10 mouse cellular contexts compared by ENCODE assay signal in genomic region chr11:96300354-96301063, GRCm38 (mm10). TPM values are rescaled to one million over a fixed set of nuclear protein-coding genes. Genes with fewer than 3 reads are reported as not detected.
DNase-seq lines count a peak whose midpoint lies in the region; ATAC-seq and TF ChIP-seq lines count a peak whose summit lies in the region.
"Had no signal": no experiment of that assay in that cellular context is flagged by ENCODE, and none has a peak within 500 bp of the region (broad histone marks: within the 10 kb centered on the region; RNA-seq: fewer than 3 reads in every experiment).

No protein-coding gene starts in this region.

- no peaks in the 10 kb centered on the region for H3K4me1 ChIP-seq in liver, postnatal 0 days (ENCODE audit: insufficient read depth)
- peaks cover 4% of the 10 kb centered on the region for H3K4me1 ChIP-seq in hindbrain, embryonic 13.5 days (replicated peaks)
- H3K4me1 ChIP-seq in kidney, embryonic 16.5 days (ENCODE audit: insufficient read depth, low read length), result peaks cover 74% of the 10 kb centered on the region
- peaks cover 67% of the 10 kb centered on the region for H3K4me1 ChIP-seq in neural tube, embryonic 15.5 days

- no peak overlapping the region for H3K27ac ChIP-seq in liver, postnatal 0 days (ENCODE audit: low read depth)
- H3K27ac ChIP-seq in hindbrain, embryonic 13.5 days, result peak overlapping the region; percentile 100
- H3K27ac ChIP-seq in kidney, embryonic 16.5 days (ENCODE audit: low read length), result peak overlapping the region; percentile 99
- H3K27ac ChIP-seq in neural tube, embryonic 15.5 days (replicated peaks), result peak overlapping the region; percentile 99
- H3K27ac ChIP-seq: left cerebral cortex, adult 2 months had no signal

- no peak overlapping the region for H3K4me2 ChIP-seq in liver, postnatal 0 days (ENCODE audit: low read depth, low read length)
- H3K4me2 ChIP-seq in hindbrain, embryonic 13.5 days, result peak overlapping the region; percentile 83
- peak overlapping the region; percentile 90 for H3K4me2 ChIP-seq in kidney, embryonic 16.5 days (replicated peaks; ENCODE audit: low read depth, low read length)
- peak overlapping the region; percentile 87 for H3K4me2 ChIP-seq in neural tube, embryonic 15.5 days

- H3K9ac ChIP-seq in liver, postnatal 0 days (replicated peaks), result no peak overlapping the region
- H3K9ac ChIP-seq in hindbrain, embryonic 13.5 days, result peak overlapping the region; percentile 99
- H3K9ac ChIP-seq in kidney, embryonic 16.5 days (replicated peaks; ENCODE audit: low read length), result peak overlapping the region; percentile 98
- peak overlapping the region; percentile 83 for H3K9ac ChIP-seq in neural tube, embryonic 15.5 days (replicated peaks)

- H3K36me3 ChIP-seq in liver, postnatal 0 days (replicated peaks; ENCODE audit: insufficient read depth, low read length), result no peaks in the 10 kb centered on the region
- H3K36me3 ChIP-seq in hindbrain, embryonic 13.5 days, result no peaks in the 10 kb centered on the region
- H3K36me3 ChIP-seq in kidney, embryonic 16.5 days (ENCODE audit: insufficient read depth, low read length), result peaks cover 5% of the 10 kb centered on the region; the same call in 1 of the 2 replicates
- H3K36me3 ChIP-seq in neural tube, embryonic 15.5 days, result no peaks in the 10 kb centered on the region

- no peak for TF ChIP-seq EP300 in liver, postnatal 0 days (IDR thresholded peaks at IDR 0.05; ENCODE audit: low read depth)

- WGBS in liver, postnatal 0 days (ENCODE audit: insufficient replicate concordance), result 6% methylated on average over 35 of the region's 35 CpGs
- WGBS in hindbrain, embryonic 13.5 days, result under 1% methylated on average over 32 of the region's 35 CpGs
- 13% methylated on average over 35 of the region's 35 CpGs for WGBS in kidney, embryonic 16.5 days
- 3% methylated on average over 35 of the region's 35 CpGs for WGBS in neural tube, embryonic 15.5 days

- no peak for TF ChIP-seq CTCF in liver, postnatal 0 days (IDR thresholded peaks at IDR 0.05; ENCODE audit: low read depth)

- peak; percentile 4 for DNase-seq in liver
- DNase-seq in liver, postnatal 0 days, result no peak
- DNase-seq in layer of hippocampus, postnatal 25 days (ENCODE audit: extremely low spot score in 1 of 2, low spot score in 1 of 2), result no peak
- no peak for DNase-seq in right cerebral cortex, adult 2 months (ENCODE audit: low spot score in 2 of 2)

- H3K4me3 ChIP-seq in liver, postnatal 0 days (ENCODE audit: low read depth, low read length), result no peak overlapping the region; the same call in 1 of the 2 replicates
- peak overlapping the region; percentile 57 for H3K4me3 ChIP-seq in hindbrain, embryonic 13.5 days
- H3K4me3 ChIP-seq in kidney, embryonic 16.5 days (ENCODE audit: low read length), result peak overlapping the region; percentile 71
- H3K4me3 ChIP-seq in neural tube, embryonic 15.5 days (replicated peaks), result peak overlapping the region; percentile 60
- H3K4me3 ChIP-seq: left cerebral cortex, adult 2 months had no signal

- no peak for ATAC-seq in liver, postnatal 0 days
- ATAC-seq in hindbrain, embryonic 13.5 days (ENCODE audit: low FRiP score), result no peak
- ATAC-seq in kidney, embryonic 16.5 days (ENCODE audit: low FRiP score, low TSS enrichment), result 0 out of 2 replicates have a peak, but pooled peaks have one; percentile 16
- no peak for ATAC-seq in neural tube, embryonic 15.5 days (ENCODE audit: low FRiP score)
- ATAC-seq: Patski had no signal

- H3K27me3 ChIP-seq in liver, postnatal 0 days (ENCODE audit: insufficient read depth, low read length), result peaks cover 99% of the 10 kb centered on the region
- peaks cover 96% of the 10 kb centered on the region for H3K27me3 ChIP-seq in hindbrain, embryonic 13.5 days
- H3K27me3 ChIP-seq in kidney, embryonic 16.5 days (ENCODE audit: insufficient read depth, low read length), result no peaks in the 10 kb centered on the region
- H3K27me3 ChIP-seq in neural tube, embryonic 15.5 days (replicated peaks), result no peaks in the 10 kb centered on the region
- H3K27me3 ChIP-seq: Patski had no signal

- H3K9me3 ChIP-seq in liver, postnatal 0 days (ENCODE audit: low read length), result no peaks in the 10 kb centered on the region
- H3K9me3 ChIP-seq in hindbrain, embryonic 13.5 days, result no peaks in the 10 kb centered on the region
- no peaks in the 10 kb centered on the region for H3K9me3 ChIP-seq in kidney, embryonic 16.5 days (ENCODE audit: low read length)
- H3K9me3 ChIP-seq in neural tube, embryonic 15.5 days (replicated peaks), result no peaks in the 10 kb centered on the region

RNA-seq across cellular contexts. Expression of gene Hoxb5, which starts 2.6 kb away (rescaled TPM):
- 0.75 and 0.91 TPM in 2 replicates for polyA plus RNA-seq in liver, postnatal 0 days (2015; fragmentation: Nextera tagmentation; extraction: Ambion mirVana)
- 196 and 216 TPM in 2 replicates for polyA plus RNA-seq in hindbrain, embryonic 13.5 days (2015; fragmentation: Nextera tagmentation; extraction: Ambion mirVana)
- 19.2 and 24.3 TPM in 2 replicates for polyA plus RNA-seq in kidney, embryonic 16.5 days (2015; fragmentation: Nextera tagmentation; extraction: Ambion mirVana)
- polyA plus RNA-seq in neural tube, embryonic 15.5 days (2015; fragmentation: Nextera tagmentation; extraction: Ambion mirVana), result 39.5 and 106 TPM in 2 replicates
- total RNA-seq in layer of hippocampus, postnatal 25 days (2021), result not detected
- total RNA-seq: left cerebral cortex, adult 2 months had no signal

RNA-seq across cellular contexts. Expression of gene Hoxb6, which starts 8.2 kb away (rescaled TPM):
- polyA plus RNA-seq in liver, postnatal 0 days (2015; fragmentation: Nextera tagmentation; extraction: Ambion mirVana), result not detected in 2 replicates
- polyA plus RNA-seq in hindbrain, embryonic 13.5 days (2015; fragmentation: Nextera tagmentation; extraction: Ambion mirVana), result 81.9 and 132 TPM in 2 replicates
- polyA plus RNA-seq in kidney, embryonic 16.5 days (2015; fragmentation: Nextera tagmentation; extraction: Ambion mirVana), result 50.3 and 55.7 TPM in 2 replicates
- polyA plus RNA-seq in neural tube, embryonic 15.5 days (2015; fragmentation: Nextera tagmentation; extraction: Ambion mirVana), result 109 and 135 TPM in 2 replicates
- total RNA-seq in layer of hippocampus, postnatal 25 days (2021), result not detected
- total RNA-seq: left cerebral cortex, adult 2 months had no signal
- polyA plus RNA-seq: heart, embryonic 14.5 days had no signal

RNA-seq across cellular contexts. Expression of gene Hoxb7, which starts 14.1 kb away (rescaled TPM):
- 0.27 and 0.51 TPM in 2 replicates for polyA plus RNA-seq in liver, postnatal 0 days (2015; fragmentation: Nextera tagmentation; extraction: Ambion mirVana)
- polyA plus RNA-seq in hindbrain, embryonic 13.5 days (2015; fragmentation: Nextera tagmentation; extraction: Ambion mirVana), result 21.5 and 33.2 TPM in 2 replicates
- 60.9 and 68.3 TPM in 2 replicates for polyA plus RNA-seq in kidney, embryonic 16.5 days (2015; fragmentation: Nextera tagmentation; extraction: Ambion mirVana)
- polyA plus RNA-seq in neural tube, embryonic 15.5 days (2015; fragmentation: Nextera tagmentation; extraction: Ambion mirVana), result 101 and 115 TPM in 2 replicates
- total RNA-seq in layer of hippocampus, postnatal 25 days (2021), result not detected
- total RNA-seq: left cerebral cortex, adult 2 months had no signal
- polyA plus RNA-seq: heart, embryonic 14.5 days had no signal

RNA-seq across cellular contexts. Expression of gene Hoxb4, which starts 17.6 kb away (rescaled TPM):
- polyA plus RNA-seq in liver, postnatal 0 days (2015; fragmentation: Nextera tagmentation; extraction: Ambion mirVana), result 0.22 and 0.27 TPM in 2 replicates
- 9.5 and 11.3 TPM in 2 replicates for polyA plus RNA-seq in hindbrain, embryonic 13.5 days (2015; fragmentation: Nextera tagmentation; extraction: Ambion mirVana)
- polyA plus RNA-seq in kidney, embryonic 16.5 days (2015; fragmentation: Nextera tagmentation; extraction: Ambion mirVana), result 4.1 and 6.2 TPM in 2 replicates
- 3.7 and 5.0 TPM in 2 replicates for polyA plus RNA-seq in neural tube, embryonic 15.5 days (2015; fragmentation: Nextera tagmentation; extraction: Ambion mirVana)
- total RNA-seq in layer of hippocampus, postnatal 25 days (2021), result not detected
- total RNA-seq: left cerebral cortex, adult 2 months had no signal

RNA-seq across cellular contexts. Expression of gene Hoxb8, which starts 18.8 kb away (rescaled TPM):
- not detected in 2 replicates for polyA plus RNA-seq in liver, postnatal 0 days (2015; fragmentation: Nextera tagmentation; extraction: Ambion mirVana)
- 19.2 and 27.2 TPM in 2 replicates for polyA plus RNA-seq in hindbrain, embryonic 13.5 days (2015; fragmentation: Nextera tagmentation; extraction: Ambion mirVana)
- 9.5 and 12.9 TPM in 2 replicates for polyA plus RNA-seq in kidney, embryonic 16.5 days (2015; fragmentation: Nextera tagmentation; extraction: Ambion mirVana)
- polyA plus RNA-seq in neural tube, embryonic 15.5 days (2015; fragmentation: Nextera tagmentation; extraction: Ambion mirVana), result 63.1 and 71.8 TPM in 2 replicates
- not detected for total RNA-seq in layer of hippocampus, postnatal 25 days (2021)
- total RNA-seq: left cerebral cortex, adult 2 months had no signal
- polyA plus RNA-seq: heart, embryonic 14.5 days had no signal

Comparison
In these comparisons a context has a peak if more than half of its experiments do, and no peak if none do; other contexts are left out.
1. RNA of gene Hoxb5, which starts 2.6 kb away (polyA plus RNA-seq): 196 to 216 TPM in hindbrain, embryonic 13.5 days, 39.5 to 106 TPM in neural tube, embryonic 15.5 days and 19.2 to 24.3 TPM in kidney, embryonic 16.5 days; 0.75 to 0.91 TPM in liver, postnatal 0 days; every median in the first group is over 10 times any median in the second.
2. RNA of gene Hoxb6, which starts 8.2 kb away (polyA plus RNA-seq): 109 to 135 TPM in neural tube, embryonic 15.5 days, 81.9 to 132 TPM in hindbrain, embryonic 13.5 days and 50.3 to 55.7 TPM in kidney, embryonic 16.5 days; not detected in liver, postnatal 0 days; every median in the first group is over 10 times any median in the second.
3. RNA of gene Hoxb7, which starts 14.1 kb away (polyA plus RNA-seq): 101 to 115 TPM in neural tube, embryonic 15.5 days, 60.9 to 68.3 TPM in kidney, embryonic 16.5 days and 21.5 to 33.2 TPM in hindbrain, embryonic 13.5 days; 0.27 to 0.51 TPM in liver, postnatal 0 days; every median in the first group is over 10 times any median in the second.